Mouse (Mus musculus) hindbrain, embryonic 16.5 days (tissue): ENCODE measurements around the gene Mtus2. TPM values are rescaled to one million over a fixed set of nuclear protein-coding genes. Genes with fewer than 3 reads are reported as not detected.

ENCODE experiments used
- ATAC-seq: fragments of 200-750 bp; cut with Nextera tagmentation; 2 replicates; pipeline ENCODE4 v1.8.0; 2017; ENCODE audit warnings: moderate TSS enrichment, moderate library complexity
- H3K27ac ChIP-seq: fragments of 300-500 bp; sonication (generic); 2 replicates; pipeline ENCODE4 v1.5.1; 2014; ENCODE audit warnings: low read depth, mild to moderate bottlenecking, control low read depth, low read length, moderate library complexity
- H3K27me3 ChIP-seq: fragments of 300-500 bp; sonication (generic); replicated peaks from 2 replicates; pipeline ENCODE4 v1.6.1; 2014; ENCODE audit warnings: low read length; ENCODE audit not compliant: control insufficient read depth, insufficient read depth
- H3K36me3 ChIP-seq: fragments of 300-500 bp; sonication (generic); 2 replicates; pipeline ENCODE4 v1.6.1; 2014; ENCODE audit warnings: mild to moderate bottlenecking, low read length, moderate library complexity, mixed read lengths; ENCODE audit not compliant: control insufficient read depth, insufficient read depth
- H3K4me1 ChIP-seq: fragments of 300-500 bp; sonication (generic); 2 replicates; pipeline ENCODE4 v1.6.1; 2014; ENCODE audit warnings: low read depth, low read length; ENCODE audit not compliant: control insufficient read depth, insufficient read depth
- H3K4me2 ChIP-seq: fragments of 300-500 bp; sonication (generic); 2 replicates; pipeline ENCODE4 v1.6.1; 2014; ENCODE audit warnings: mild to moderate bottlenecking, low read length, control low read depth, moderate library complexity
- H3K4me3 ChIP-seq: fragments of 300-500 bp; sonication (generic); 2 replicates; pipeline ENCODE4 v1.5.1; 2014; ENCODE audit warnings: mild to moderate bottlenecking, low read length, control low read depth, moderate library complexity
- H3K9ac ChIP-seq: fragments of 300-500 bp; sonication (generic); 2 replicates; pipeline ENCODE4 v1.6.1; 2014; ENCODE audit warnings: low read depth, mild to moderate bottlenecking, control low read depth, low read length, moderate library complexity
- H3K9me3 ChIP-seq: fragments of 300-500 bp; sonication (generic); 2 replicates; pipeline ENCODE4 v1.6.1; 2014; ENCODE audit warnings: mild to moderate bottlenecking, low read length, moderate library complexity; ENCODE audit not compliant: control insufficient read depth
- WGBS: fragments of 180-500 bp; shearing (Covaris S2); extraction: QIAGEN DNeasy Blood & Tissue Kit; methylation state at CpG from one replicate; pipeline ENCODE4 v1.1.7; 2014; 5-methylcytosine and 5-hydroxymethylcytosine counted together
- polyA plus RNA-seq: library from polyadenylated mRNA; unstranded; fragments of >200 nt; fragmentation: Nextera tagmentation; extraction: Ambion mirVana; gene quantifications from 2 replicates; pipeline ENCODE4 v1.2.1, GENCODE M21; 2015

Mtus2 gene
- polyA plus RNA-seq, 1 experiment from 2014 or later: 34.8 TPM

GRCm38 (mm10) chr5:148328982-148329381 is 371.9 kb downstream of the Mtus2 start:
- H3K9me3 ChIP-seq: no peaks in the 10 kb centered on the region
- H3K4me2 ChIP-seq: no peak overlapping the region
- no peaks in the 10 kb centered on the region; the same call in 1 of the 2 replicates for H3K4me1 ChIP-seq
- no peaks in the 10 kb centered on the region for H3K27me3 ChIP-seq
- 0 out of 2 replicates have a peak, but pooled peaks cover 2% of the 10 kb centered on the region for H3K36me3 ChIP-seq
- H3K4me3 ChIP-seq: no peak overlapping the region
- H3K27ac ChIP-seq: no peak overlapping the region
- 98% methylated on average over 3 of the region's 3 CpGs for WGBS
- ATAC-seq: no peak
- no peak overlapping the region for H3K9ac ChIP-seq

- H3K9ac ChIP-seq: no peak overlapping the region
- no peak overlapping the region for H3K4me3 ChIP-seq
- no peaks in the 10 kb centered on the region for H3K27me3 ChIP-seq
- ATAC-seq: no peak
- 75% methylated on average over 11 of the region's 11 CpGs for WGBS
- no peak overlapping the region for H3K27ac ChIP-seq
- H3K36me3 ChIP-seq: 0 out of 2 replicates have a peak, but pooled peaks cover 2% of the 10 kb centered on the region
- no peaks in the 10 kb centered on the region for H3K9me3 ChIP-seq
- no peaks in the 10 kb centered on the region; the same call in 1 of the 2 replicates for H3K4me1 ChIP-seq
- no peak overlapping the region for H3K4me2 ChIP-seq
Measured at GRCm38 (mm10) chr5:148331229-148331776, 374.2 kb downstream of the Mtus2 start.

GRCm38 (mm10) chr5:148331926-148332621 is 375.0 kb downstream of the Mtus2 start:
- Histone ChIP-seq H3K4me1 (no peaks in the 10 kb centered on the region; the same call in 1 of the 2 replicates), H3K36me3 (peaks cover 2% of the 10 kb centered on the region; the same call in 1 of the 2 replicates), H3K27me3 (no peaks in the 10 kb centered on the region), H3K9me3 (no peaks in the 10 kb centered on the region), H3K4me3 (no peak overlapping the region), H3K27ac (no peak overlapping the region; the same call in 1 of the 2 replicates), H3K9ac (no peak overlapping the region), H3K4me2 (no peak overlapping the region)
- ATAC-seq: peak; percentile 65; the same call in 1 of the 2 replicates
- WGBS: 78% methylated on average over 18 of the region's 18 CpGs

- Histone ChIP-seq H3K36me3 (peaks cover 2% of the 10 kb centered on the region; the same call in 1 of the 2 replicates), H3K27me3 (no peaks in the 10 kb centered on the region), H3K4me1 (no peaks in the 10 kb centered on the region; the same call in 1 of the 2 replicates), H3K4me2 (no peak overlapping the region), H3K4me3 (no peak overlapping the region), H3K9ac (no peak overlapping the region), H3K9me3 (no peaks in the 10 kb centered on the region), H3K27ac (no peak overlapping the region; the same call in 1 of the 2 replicates)
- WGBS: 29% methylated on average over 8 of the region's 8 CpGs
- peak; percentile 72 for ATAC-seq
Measured at GRCm38 (mm10) chr5:148332622-148332974, 375.5 kb downstream of the Mtus2 start.

GRCm38 (mm10) chr5:148339126-148339525 is 382.0 kb downstream of the Mtus2 start:
- Histone ChIP-seq H3K27ac (no peak overlapping the region), H3K4me2 (no peak overlapping the region), H3K4me1 (peaks cover 4% of the 10 kb centered on the region), H3K9me3 (no peaks in the 10 kb centered on the region), H3K4me3 (no peak overlapping the region), H3K9ac (no peak overlapping the region), H3K27me3 (no peaks in the 10 kb centered on the region), H3K36me3 (no peaks in the 10 kb centered on the region; the same call in 1 of the 2 replicates)
- WGBS: 95% methylated on average over 5 of the region's 5 CpGs
- ATAC-seq: no peak

GRCm38 (mm10) chr5:148342061-148342741 is 385.1 kb downstream of the Mtus2 start:
- Histone ChIP-seq H3K36me3 (0 out of 2 replicates have a peak, but pooled peaks cover 2% of the 10 kb centered on the region), H3K4me2 (peak overlapping the region; percentile 38), H3K9me3 (no peaks in the 10 kb centered on the region), H3K27me3 (no peaks in the 10 kb centered on the region), H3K4me3 (peak overlapping the region; percentile 1), H3K4me1 (peaks cover 4% of the 10 kb centered on the region), H3K9ac (peak overlapping the region; percentile 34), H3K27ac (peak overlapping the region; percentile 42; the same call in 1 of the 2 replicates)
- 40% methylated on average over 26 of the region's 26 CpGs for WGBS
- ATAC-seq: peak; percentile 79

GRCm38 (mm10) chr5:148344374-148344773 is 387.3 kb downstream of the Mtus2 start:
- WGBS: 86% methylated on average over 5 of the region's 5 CpGs
- H3K36me3 ChIP-seq: 0 out of 2 replicates have a peak, but pooled peaks cover 2% of the 10 kb centered on the region
- H3K4me1 ChIP-seq: peaks cover 7% of the 10 kb centered on the region
- no peaks in the 10 kb centered on the region for H3K27me3 ChIP-seq
- no peak for ATAC-seq
- H3K4me3 ChIP-seq: no peak overlapping the region
- no peaks in the 10 kb centered on the region for H3K9me3 ChIP-seq
- no peak overlapping the region for H3K9ac ChIP-seq
- H3K4me2 ChIP-seq: no peak overlapping the region
- H3K27ac ChIP-seq: no peak overlapping the region

GRCm38 (mm10) chr5:148346543-148346942 is 389.4 kb downstream of the Mtus2 start:
- Histone ChIP-seq H3K9ac (no peak overlapping the region), H3K4me2 (no peak overlapping the region), H3K27me3 (no peaks in the 10 kb centered on the region), H3K27ac (no peak overlapping the region), H3K4me3 (no peak overlapping the region), H3K4me1 (peaks cover 12% of the 10 kb centered on the region), H3K36me3 (0 out of 2 replicates have a peak, but pooled peaks cover 2% of the 10 kb centered on the region), H3K9me3 (no peaks in the 10 kb centered on the region)
- 81% methylated on average over 8 of the region's 8 CpGs for WGBS
- ATAC-seq: no peak

GRCm38 (mm10) chr5:148348153-148348552 is 391.0 kb downstream of the Mtus2 start:
- no peak overlapping the region for H3K4me2 ChIP-seq
- H3K27me3 ChIP-seq: no peaks in the 10 kb centered on the region
- ATAC-seq: no peak; the same call in 1 of the 2 replicates
- no peaks in the 10 kb centered on the region for H3K9me3 ChIP-seq
- peaks cover 8% of the 10 kb centered on the region for H3K4me1 ChIP-seq
- no peak overlapping the region for H3K4me3 ChIP-seq
- no peak overlapping the region for H3K27ac ChIP-seq
- 63% methylated on average over 8 of the region's 8 CpGs for WGBS
- 0 out of 2 replicates have a peak, but pooled peaks cover 2% of the 10 kb centered on the region for H3K36me3 ChIP-seq
- H3K9ac ChIP-seq: no peak overlapping the region
